Mouse (Mus musculus): Measurements from ENCODE around the gene Wap. TPM values are rescaled to one million over a fixed set of nuclear protein-coding genes. Genes with fewer than 3 reads are reported as not detected.
"Not testable (repeated sequence)": the region's sequence is repeated elsewhere in the genome, so short reads cannot be mapped to it uniquely, and the experiment has no call there.

Wap gene
- total RNA-seq, 2 experiments from 2014 or later: not detected

DNA sequence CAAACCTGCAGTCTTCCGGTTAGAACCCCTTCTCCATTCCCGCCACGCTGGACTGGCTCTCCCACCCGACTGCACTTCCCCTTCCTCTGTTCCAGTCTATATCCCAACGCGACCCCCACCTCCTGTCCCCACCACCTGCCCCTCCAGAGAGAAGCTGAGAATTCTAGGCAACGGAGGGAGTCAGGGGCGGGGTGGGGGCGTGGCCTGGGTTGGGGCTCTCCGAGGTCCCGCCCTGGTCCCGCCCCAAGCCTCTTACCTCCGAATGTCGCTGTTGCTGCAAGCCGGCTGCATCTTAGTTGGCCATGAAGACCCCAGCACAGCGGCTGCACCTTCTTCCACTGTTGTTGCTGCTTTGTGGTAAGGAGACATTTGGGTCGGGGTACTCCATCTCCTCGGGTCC, 19.8 kb upstream of the Wap start, which contains the start of gene Ramp3:
Gene Ramp3, plus strand, starts transcription at position 251 of the 400 bp plus-strand sequence.
- no peak; the same call in 1 of the 2 replicates for TF ChIP-seq CTCF (IDR thresholded peaks at IDR 0.05)
- H3K4me3 ChIP-seq: peak within 1 kb of the TSS; percentile 48
- intact Hi-C loops (cut with DNase I): loop anchor here (5.0 to 10.0 kb wide), 3 partner anchors 237 to 544 kb away; partner anchors contain the start of gene Adcy1
- H3K27ac ChIP-seq: no peak within 1 kb of the TSS
- DNase-seq (ENCODE audit: extremely low spot score in 1 of 2, low spot score in 2 of 2): no peak

DNA sequence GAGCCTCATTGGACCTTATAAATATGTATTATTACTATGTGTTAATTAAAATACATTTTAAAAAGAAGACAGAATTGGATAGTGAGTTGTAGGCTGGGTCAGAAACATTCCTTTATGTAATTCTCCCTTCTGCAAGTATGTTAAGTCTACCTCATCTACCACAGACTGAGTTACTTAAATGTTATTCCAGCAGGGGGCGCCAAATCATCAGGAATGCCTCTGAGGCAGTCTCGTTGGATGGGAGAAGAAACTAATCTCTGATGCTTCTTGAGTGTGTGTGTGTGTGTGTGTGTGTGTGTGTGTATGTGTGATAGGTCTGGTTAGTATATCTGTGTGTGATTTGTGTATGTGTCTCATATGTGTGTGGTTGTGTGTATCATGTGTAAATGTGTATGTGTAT, 16.5 kb upstream of the Wap start:
- DNase-seq (ENCODE audit: extremely low spot score in 1 of 2, low spot score in 2 of 2): peak; percentile 83 to 84
- intact Hi-C loops (cut with DNase I): loop anchor here (1.0 to 10.0 kb wide), 6 partner anchors 113 to 547 kb away; partner anchors contain the start of gene Adcy1
- peak; percentile 72 for TF ChIP-seq CTCF (IDR thresholded peaks at IDR 0.05)
- H3K4me3 ChIP-seq: no peak overlapping the region
- H3K27ac ChIP-seq: no peak overlapping the region

DNA sequence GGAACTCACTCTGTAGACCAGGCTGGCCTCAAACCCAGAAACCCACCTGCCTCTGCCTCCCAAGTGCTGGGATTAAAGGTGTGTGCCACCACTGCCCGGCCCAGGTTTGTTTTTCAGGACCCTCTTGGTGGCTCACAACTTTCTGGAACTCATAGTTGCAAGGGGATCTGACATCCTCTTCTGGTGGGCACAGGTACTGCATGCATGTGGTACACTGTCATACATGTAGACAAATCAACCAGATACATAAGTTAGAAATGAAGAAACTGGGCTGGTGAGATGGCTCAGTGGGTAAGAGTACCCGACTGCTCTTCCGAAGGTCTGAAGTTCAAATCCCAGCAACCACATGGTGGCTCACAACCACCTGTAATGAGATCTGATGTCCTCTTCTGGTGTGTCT, 14.5 kb upstream of the Wap start:
- intact Hi-C loops (cut with DNase I): loop anchor here (10.0 kb wide), 2 partner anchors 242 to 412 kb away; partner anchors contain the start of gene Adcy1
- H3K4me3 ChIP-seq; DNase-seq (ENCODE audit: extremely low spot score in 1 of 2, low spot score in 2 of 2); H3K27ac ChIP-seq: not testable (repeated sequence)
- peak; percentile 34 for TF ChIP-seq CTCF (IDR thresholded peaks at IDR 0.05)

DNA sequence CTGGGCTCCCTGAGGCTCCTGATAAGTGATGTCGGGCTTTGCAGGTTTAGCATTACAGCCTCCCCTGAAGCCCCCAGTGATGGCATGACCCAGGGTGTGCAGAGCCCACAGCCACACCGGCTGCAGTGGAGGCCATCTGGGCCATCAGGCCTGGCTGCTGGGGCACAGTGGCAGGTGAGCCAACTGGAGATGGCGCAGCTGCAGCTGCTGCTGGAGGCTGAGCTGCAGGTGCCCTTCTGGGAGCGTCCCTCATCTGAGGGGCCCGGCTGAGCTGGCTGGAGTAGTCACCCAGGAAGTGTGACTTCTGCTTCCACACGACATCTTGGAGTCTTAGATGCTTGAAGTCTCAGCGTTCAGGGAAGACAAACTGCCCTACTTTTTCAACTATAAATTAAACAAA, 12.1 kb upstream of the Wap start:
- Histone ChIP-seq H3K4me3 (no peak overlapping the region), H3K27ac (no peak overlapping the region)
- no peak for TF ChIP-seq CTCF (IDR thresholded peaks at IDR 0.05)
- intact Hi-C loops (cut with DNase I): loop anchor here (10.0 kb wide), 2 partner anchors 244 to 414 kb away; partner anchors contain the start of gene Adcy1
- DNase-seq (ENCODE audit: extremely low spot score in 1 of 2, low spot score in 2 of 2): no peak

DNA sequence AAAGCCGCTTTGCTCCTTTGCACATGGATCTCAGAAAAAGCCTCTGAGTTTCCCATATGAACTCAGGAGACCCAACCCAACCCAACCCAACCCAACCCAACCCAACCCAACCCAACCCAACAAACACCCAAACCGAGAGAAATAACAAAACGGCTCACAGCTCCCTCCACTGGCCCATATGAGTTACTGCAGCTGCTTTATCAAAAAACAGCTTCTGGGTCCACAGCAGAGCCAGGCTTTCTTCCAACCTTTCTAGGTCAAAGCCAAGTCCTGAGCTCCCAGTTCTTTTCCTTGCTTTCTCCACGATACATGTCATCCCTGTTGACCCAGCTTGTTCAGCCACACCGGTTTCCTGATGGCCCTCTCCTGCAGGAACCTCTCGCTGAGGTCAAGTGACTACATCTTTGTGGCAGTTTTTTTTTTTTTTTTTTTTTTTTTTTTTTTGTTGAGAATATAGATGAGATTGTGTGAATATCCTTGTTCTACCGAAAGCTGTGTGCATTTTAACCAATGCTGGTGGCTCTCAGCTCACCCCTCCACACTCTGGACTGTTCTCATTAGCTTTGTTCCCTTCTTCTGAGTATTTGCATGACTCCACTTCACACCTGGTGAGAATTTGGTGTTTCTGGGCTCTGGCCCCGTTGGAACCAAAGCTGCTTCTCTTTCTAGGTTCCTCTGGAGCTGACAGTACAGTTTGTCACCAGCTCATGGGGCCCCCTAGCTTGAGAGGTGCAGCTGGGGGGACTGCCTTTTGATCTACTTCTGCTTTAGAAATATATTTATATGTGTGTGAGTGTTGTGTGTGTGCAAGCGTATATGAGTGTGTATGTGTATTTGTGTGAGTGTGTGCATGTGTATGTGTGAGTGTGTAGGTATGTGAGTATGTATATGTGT, 9.6 kb upstream of the Wap start:
- H3K27ac ChIP-seq: no peak overlapping the region
- no peak overlapping the region for H3K4me3 ChIP-seq
- no peak for DNase-seq (ENCODE audit: extremely low spot score in 1 of 2, low spot score in 2 of 2)
- intact Hi-C loops (cut with DNase I): no loop called here
- TF ChIP-seq CTCF (IDR thresholded peaks at IDR 0.05): peak; percentile 37

DNA sequence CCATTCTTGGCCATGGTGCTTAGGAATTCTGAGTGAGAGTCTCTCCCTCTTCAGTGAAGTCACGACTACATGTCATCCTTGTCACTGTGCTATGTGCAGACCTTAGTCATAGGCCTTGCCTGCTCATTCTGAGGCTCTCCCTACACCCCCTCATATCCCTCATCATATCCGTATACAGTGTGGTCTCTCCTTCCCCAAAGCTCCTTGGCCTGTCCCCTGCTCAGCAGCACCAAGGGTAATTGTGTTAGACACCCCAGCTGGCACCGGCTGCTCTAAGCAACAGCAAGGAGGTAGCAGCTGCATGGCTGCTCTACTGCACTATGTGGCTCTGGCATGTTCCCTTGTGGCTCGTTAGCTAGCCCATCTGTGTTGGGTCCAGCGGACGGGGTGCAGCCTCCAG, 6.1 kb upstream of the Wap start:
- H3K4me3 ChIP-seq: no peak overlapping the region
- intact Hi-C loops (cut with DNase I): no loop called here
- TF ChIP-seq CTCF (IDR thresholded peaks at IDR 0.05): no peak
- H3K27ac ChIP-seq: no peak overlapping the region
- no peak for DNase-seq (ENCODE audit: extremely low spot score in 1 of 2, low spot score in 2 of 2)

DNA sequence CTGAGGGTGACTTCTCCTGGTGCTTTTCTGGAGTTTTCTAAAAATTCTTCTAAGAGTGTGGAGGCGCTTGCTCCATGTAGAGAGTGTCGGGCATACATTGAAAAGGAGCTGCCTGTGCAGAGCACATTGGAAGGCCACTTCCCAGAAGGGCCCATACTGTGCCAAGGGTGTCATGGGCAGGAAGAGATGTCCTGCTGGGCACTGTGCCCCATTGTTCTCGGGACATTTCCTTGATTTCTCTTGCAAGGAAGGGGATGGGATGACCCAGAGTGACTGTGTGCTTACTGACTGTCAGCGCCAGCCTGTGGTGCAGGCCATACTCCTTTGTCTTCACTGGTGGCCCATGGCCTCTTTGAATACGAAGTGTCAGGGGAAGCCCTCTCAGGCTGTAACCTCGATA, 635 bp upstream of the Wap start:
- no peak overlapping the region for H3K27ac ChIP-seq
- intact Hi-C loops (cut with DNase I): no loop called here
- no peak for DNase-seq (ENCODE audit: extremely low spot score in 1 of 2, low spot score in 2 of 2)
- H3K4me3 ChIP-seq: no peak overlapping the region
- TF ChIP-seq CTCF (IDR thresholded peaks at IDR 0.05): no peak

DNA sequence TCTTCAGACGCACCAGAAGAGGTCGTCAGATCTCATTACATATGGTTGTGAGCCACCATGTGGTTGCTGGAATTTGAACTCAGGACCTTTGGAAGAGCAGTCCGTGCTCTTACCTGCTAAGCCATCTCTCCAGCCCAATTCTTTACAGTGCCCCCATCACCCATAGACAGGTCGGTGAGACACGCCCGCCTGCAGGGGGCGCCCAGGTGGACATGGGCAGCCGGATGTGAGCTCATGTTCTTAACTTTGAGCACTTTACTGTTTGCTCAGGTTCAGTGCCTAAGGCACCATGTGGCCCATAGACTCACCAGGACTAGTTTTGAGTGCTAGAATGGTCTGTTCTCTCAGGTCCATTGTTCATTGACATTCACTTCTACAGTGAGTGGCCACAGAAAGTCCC, 2.3 kb downstream of the Wap start:
- intact Hi-C loops (cut with DNase I): no loop called here
- TF ChIP-seq CTCF (IDR thresholded peaks at IDR 0.05): no peak; the same call in 1 of the 2 replicates

DNA sequence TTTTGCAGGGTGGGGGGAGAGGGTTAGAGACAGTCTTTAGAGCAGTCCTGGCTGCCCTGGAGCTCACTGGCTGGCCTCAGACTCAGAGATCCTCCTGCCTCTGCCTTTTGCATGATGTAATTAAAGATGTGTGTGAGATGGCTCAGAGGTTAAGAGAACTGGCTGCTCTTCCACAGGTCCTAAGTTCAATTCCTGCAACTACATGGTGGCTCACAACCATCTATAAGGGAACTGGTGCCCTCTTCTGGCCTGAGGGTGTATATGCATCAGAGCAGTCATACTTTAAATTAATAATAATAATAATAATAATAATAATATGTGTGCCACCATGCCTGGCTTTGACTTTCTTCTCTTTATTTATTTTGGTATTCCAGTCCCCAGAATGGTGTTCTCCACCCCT, 8.8 kb downstream of the Wap start:
- TF ChIP-seq CTCF (IDR thresholded peaks at IDR 0.05): peak; percentile 61
- H3K4me3 ChIP-seq: no peak overlapping the region
- intact Hi-C loops (cut with DNase I): loop anchor here (5.0 kb wide), 1 partner anchor 102 kb away; no protein-coding TSS in a partner anchor
- H3K27ac ChIP-seq: no peak overlapping the region
- DNase-seq (ENCODE audit: extremely low spot score in 1 of 2, low spot score in 2 of 2): no peak

More for the DNA sequence above, 2.3 kb downstream of the Wap start:
- H3K27ac ChIP-seq: no peak overlapping the region
- no peak for DNase-seq (ENCODE audit: extremely low spot score in 1 of 2, low spot score in 2 of 2)
- no peak overlapping the region for H3K4me3 ChIP-seq

DNA sequence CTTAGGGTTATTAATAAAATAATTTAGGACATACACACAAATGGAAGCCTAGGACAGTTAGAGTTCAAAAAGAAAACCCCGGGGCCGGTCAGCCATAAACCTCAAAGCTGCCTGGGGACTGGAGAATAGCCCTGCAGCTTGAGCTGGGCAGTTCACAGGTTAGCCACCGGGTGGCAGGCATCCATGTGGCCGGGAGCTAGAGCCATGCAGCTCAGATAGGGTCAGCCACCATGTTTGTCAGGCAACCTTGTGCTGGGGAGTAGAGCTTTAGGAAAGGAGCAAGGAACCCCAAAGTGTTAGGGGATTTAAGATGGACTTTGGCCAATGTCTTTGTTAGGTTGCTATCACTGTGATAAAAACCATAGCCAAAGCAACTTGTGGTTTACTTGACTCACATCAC, 9.9 kb downstream of the Wap start:
- no peak overlapping the region for H3K27ac ChIP-seq
- H3K4me3 ChIP-seq: no peak overlapping the region
- peak; percentile 65 for TF ChIP-seq CTCF (IDR thresholded peaks at IDR 0.05)
- DNase-seq (ENCODE audit: extremely low spot score in 1 of 2, low spot score in 2 of 2): peak; percentile 28 to 37
- intact Hi-C loops (cut with DNase I): loop anchor here (5.0 kb wide), 1 partner anchor 101 kb away; no protein-coding TSS in a partner anchor

DNA sequence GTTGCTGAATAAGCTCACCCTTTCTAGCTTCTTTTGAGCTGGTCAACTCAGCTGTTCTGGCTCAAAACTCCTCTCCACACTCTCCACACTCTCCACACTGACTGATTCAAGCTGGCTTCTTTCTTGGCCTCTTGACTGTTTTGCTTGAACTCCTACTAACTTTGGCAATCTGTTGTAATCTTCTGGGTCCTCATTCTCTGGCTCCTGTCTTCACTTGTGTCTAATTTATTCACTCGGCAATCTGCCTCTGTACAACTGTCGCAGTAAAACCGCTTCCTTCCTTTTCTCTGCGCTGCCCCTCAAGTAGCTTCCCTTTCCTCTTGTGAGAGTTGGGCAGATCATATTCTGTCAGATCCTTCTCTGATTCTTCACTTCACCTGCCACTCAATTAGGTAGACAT, 10.7 kb downstream of the Wap start:
- Histone ChIP-seq H3K4me3 (no peak overlapping the region), H3K27ac (no peak overlapping the region)
- DNase-seq (ENCODE audit: extremely low spot score in 1 of 2, low spot score in 2 of 2): no peak
- intact Hi-C loops (cut with DNase I): loop anchor here (2.0 to 5.0 kb wide), 2 partner anchors 100 to 153 kb away; partner anchors contain the start of gene Purb
- no peak for TF ChIP-seq CTCF (IDR thresholded peaks at IDR 0.05)

DNA sequence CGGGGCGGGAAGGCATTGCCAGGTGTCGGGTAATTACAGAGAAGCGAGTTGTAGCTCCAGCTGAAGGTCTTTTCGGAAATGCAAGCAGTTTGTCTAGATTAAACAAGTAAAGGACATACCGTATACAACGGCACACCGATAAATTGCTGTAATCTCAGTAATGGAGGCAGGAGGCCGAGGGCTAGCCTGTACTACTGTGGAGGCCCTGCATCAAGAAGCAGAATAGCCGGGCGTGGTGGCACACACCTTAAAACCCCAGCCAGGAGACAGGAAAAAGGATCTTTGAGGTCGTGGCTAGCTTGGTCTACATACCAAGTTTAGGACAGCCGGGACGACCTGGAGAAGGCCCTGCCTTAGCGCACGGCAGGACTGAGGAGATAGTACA, 12.1 kb downstream of the Wap start:
- intact Hi-C loops (cut with DNase I): loop anchor here (1.0 to 5.0 kb wide), 3 partner anchors 80 to 152 kb away; partner anchors contain the start of genes Ccm2 and Purb
- Histone ChIP-seq H3K4me3 (peak overlapping the region; percentile 78), H3K27ac (peak overlapping the region; percentile 94)
- DNase-seq (ENCODE audit: extremely low spot score in 1 of 2, low spot score in 2 of 2): peak in 1 of 2 experiments; percentile 27
- no peak for TF ChIP-seq CTCF (IDR thresholded peaks at IDR 0.05)
